Mouse (Mus musculus): ENCODE measurements around the gene 9930021J03Rik. TPM values are rescaled to one million over a fixed set of nuclear protein-coding genes. Genes with fewer than 3 reads are reported as not detected.
A peak's percentile ranks its signal among the peaks of the same experiment; 100 is the strongest.

The 9930021J03Rik gene
- polyA plus RNA-seq, 1 experiment, result 0.06 TPM

GRCm38 (mm10) chr19:29820966-29821365 is 15.2 kb upstream of the 9930021J03Rik start:
- no peak for TF ChIP-seq GATA1 (IDR thresholded peaks at IDR 0.05; ENCODE audit: low read length)
- no peak for TF ChIP-seq TAL1 (IDR thresholded peaks at IDR 0.05; ENCODE audit: low read length)
- no peaks in the 10 kb centered on the region for H3K4me1 ChIP-seq (ENCODE audit: control insufficient read depth)
- no peaks in the 10 kb centered on the region for H3K36me3 ChIP-seq (ENCODE audit: control insufficient read depth)
- H3K27me3 ChIP-seq (ENCODE audit: control insufficient read depth), result peaks cover 6% of the 10 kb centered on the region
- H3K4me3 ChIP-seq (replicated peaks), result no peak overlapping the region
- H3K9me3 ChIP-seq (ENCODE audit: control insufficient read depth, low read length), result no peaks in the 10 kb centered on the region

- H3K36me3 ChIP-seq (ENCODE audit: control insufficient read depth), result peaks cover 31% of the 10 kb centered on the region
- peak within 1 kb of the TSS; percentile 81 for H3K4me3 ChIP-seq (replicated peaks)
- H3K27me3 ChIP-seq (ENCODE audit: control insufficient read depth), result peaks cover 6% of the 10 kb centered on the region
- TF ChIP-seq TAL1 (IDR thresholded peaks at IDR 0.05; ENCODE audit: low read length) (no peak), GATA1 (IDR thresholded peaks at IDR 0.05; ENCODE audit: low read length) (no peak)
- H3K4me1 ChIP-seq (ENCODE audit: control insufficient read depth), result peaks cover 18% of the 10 kb centered on the region
- H3K9me3 ChIP-seq (ENCODE audit: control insufficient read depth, low read length), result peaks cover 4% of the 10 kb centered on the region; the same call in 1 of the 2 replicates
Measured at GRCm38 (mm10) chr19:29812581-29813460, 7.0 kb upstream of the 9930021J03Rik start, which contains the start of gene Ranbp6. TSS of gene Ranbp6 (minus strand) at chr19:29812974.

GRCm38 (mm10) chr19:29810022-29810421 is 4.2 kb upstream of the 9930021J03Rik start:
- Histone ChIP-seq H3K36me3 (ENCODE audit: control insufficient read depth) (peaks cover 31% of the 10 kb centered on the region), H3K9me3 (ENCODE audit: control insufficient read depth, low read length) (peaks cover 4% of the 10 kb centered on the region; the same call in 1 of the 2 replicates), H3K4me3 (replicated peaks) (no peak overlapping the region), H3K27me3 (ENCODE audit: control insufficient read depth) (0 out of 2 replicates have a peak, but pooled peaks cover 4% of the 10 kb centered on the region), H3K4me1 (ENCODE audit: control insufficient read depth) (peaks cover 32% of the 10 kb centered on the region)
- no peak for TF ChIP-seq GATA1 (IDR thresholded peaks at IDR 0.05; ENCODE audit: low read length)
- TF ChIP-seq TAL1 (IDR thresholded peaks at IDR 0.05; ENCODE audit: low read length), result no peak

- H3K4me3 ChIP-seq (replicated peaks), result peak overlapping the region; percentile 94
- H3K9me3 ChIP-seq (ENCODE audit: control insufficient read depth, low read length), result 0 out of 2 replicates have a peak, but pooled peaks cover 2% of the 10 kb centered on the region
- peaks cover 32% of the 10 kb centered on the region for H3K4me1 ChIP-seq (ENCODE audit: control insufficient read depth)
- no peaks in the 10 kb centered on the region for H3K27me3 ChIP-seq (ENCODE audit: control insufficient read depth)
- H3K36me3 ChIP-seq (ENCODE audit: control insufficient read depth), result peaks cover 19% of the 10 kb centered on the region
- no peak for TF ChIP-seq GATA1 (IDR thresholded peaks at IDR 0.05; ENCODE audit: low read length)
- no peak for TF ChIP-seq TAL1 (IDR thresholded peaks at IDR 0.05; ENCODE audit: low read length)
Measured at GRCm38 (mm10) chr19:29805101-29805916, 480 bp downstream of the 9930021J03Rik start.

GRCm38 (mm10) chr19:29803946-29804345 is 1.8 kb downstream of the 9930021J03Rik start:
- H3K36me3 ChIP-seq (ENCODE audit: control insufficient read depth), result peaks cover 8% of the 10 kb centered on the region
- no peak for TF ChIP-seq GATA1 (IDR thresholded peaks at IDR 0.05; ENCODE audit: low read length)
- TF ChIP-seq TAL1 (IDR thresholded peaks at IDR 0.05; ENCODE audit: low read length), result no peak
- H3K9me3 ChIP-seq (ENCODE audit: control insufficient read depth, low read length), result no peaks in the 10 kb centered on the region
- peaks cover 34% of the 10 kb centered on the region for H3K4me1 ChIP-seq (ENCODE audit: control insufficient read depth)
- H3K27me3 ChIP-seq (ENCODE audit: control insufficient read depth), result no peaks in the 10 kb centered on the region
- peak overlapping the region; percentile 94 for H3K4me3 ChIP-seq (replicated peaks)

GRCm38 (mm10) chr19:29797371-29797770 is 8.4 kb downstream of the 9930021J03Rik start:
- no peak for TF ChIP-seq GATA1 (IDR thresholded peaks at IDR 0.05; ENCODE audit: low read length)
- no peak for TF ChIP-seq TAL1 (IDR thresholded peaks at IDR 0.05; ENCODE audit: low read length)
- Histone ChIP-seq H3K4me3 (replicated peaks) (no peak overlapping the region), H3K4me1 (ENCODE audit: control insufficient read depth) (peaks cover 28% of the 10 kb centered on the region), H3K27me3 (ENCODE audit: control insufficient read depth) (no peaks in the 10 kb centered on the region), H3K36me3 (ENCODE audit: control insufficient read depth) (peaks cover 2% of the 10 kb centered on the region; the same call in 1 of the 2 replicates), H3K9me3 (ENCODE audit: control insufficient read depth, low read length) (no peaks in the 10 kb centered on the region)

- Histone ChIP-seq H3K9me3 (ENCODE audit: control insufficient read depth, low read length) (no peaks in the 10 kb centered on the region), H3K27me3 (ENCODE audit: control insufficient read depth) (no peaks in the 10 kb centered on the region), H3K4me3 (replicated peaks) (no peak overlapping the region), H3K36me3 (ENCODE audit: control insufficient read depth) (peaks cover 10% of the 10 kb centered on the region), H3K4me1 (ENCODE audit: control insufficient read depth) (peaks cover 2% of the 10 kb centered on the region)
- TF ChIP-seq TAL1 (IDR thresholded peaks at IDR 0.05; ENCODE audit: low read length) (no peak), GATA1 (IDR thresholded peaks at IDR 0.05; ENCODE audit: low read length) (no peak)
Measured at GRCm38 (mm10) chr19:29787997-29788396, 17.8 kb downstream of the 9930021J03Rik start.

GRCm38 (mm10) chr19:29782914-29783313 is 22.9 kb downstream of the 9930021J03Rik start:
- Histone ChIP-seq H3K4me3 (replicated peaks) (no peak overlapping the region), H3K36me3 (ENCODE audit: control insufficient read depth) (peaks cover 11% of the 10 kb centered on the region), H3K27me3 (ENCODE audit: control insufficient read depth) (no peaks in the 10 kb centered on the region), H3K9me3 (ENCODE audit: control insufficient read depth, low read length) (no peaks in the 10 kb centered on the region), H3K4me1 (ENCODE audit: control insufficient read depth) (peaks cover 5% of the 10 kb centered on the region)
- TF ChIP-seq TAL1 (IDR thresholded peaks at IDR 0.05; ENCODE audit: low read length), result no peak
- no peak for TF ChIP-seq GATA1 (IDR thresholded peaks at IDR 0.05; ENCODE audit: low read length)
